Mouse (Mus musculus): ENCODE measurements around the gene Zfp976. TPM values are rescaled to one million over a fixed set of nuclear protein-coding genes. Genes with fewer than 3 reads are reported as not detected.
"Not testable (repeated sequence)": the region's sequence is repeated elsewhere in the genome, so short reads cannot be mapped to it uniquely, and the experiment has no call there.

The Zfp976 gene
- total RNA-seq (2022): 1 to 10 TPM; 3.2 to 4.6 (median 3.8) TPM

DNA sequence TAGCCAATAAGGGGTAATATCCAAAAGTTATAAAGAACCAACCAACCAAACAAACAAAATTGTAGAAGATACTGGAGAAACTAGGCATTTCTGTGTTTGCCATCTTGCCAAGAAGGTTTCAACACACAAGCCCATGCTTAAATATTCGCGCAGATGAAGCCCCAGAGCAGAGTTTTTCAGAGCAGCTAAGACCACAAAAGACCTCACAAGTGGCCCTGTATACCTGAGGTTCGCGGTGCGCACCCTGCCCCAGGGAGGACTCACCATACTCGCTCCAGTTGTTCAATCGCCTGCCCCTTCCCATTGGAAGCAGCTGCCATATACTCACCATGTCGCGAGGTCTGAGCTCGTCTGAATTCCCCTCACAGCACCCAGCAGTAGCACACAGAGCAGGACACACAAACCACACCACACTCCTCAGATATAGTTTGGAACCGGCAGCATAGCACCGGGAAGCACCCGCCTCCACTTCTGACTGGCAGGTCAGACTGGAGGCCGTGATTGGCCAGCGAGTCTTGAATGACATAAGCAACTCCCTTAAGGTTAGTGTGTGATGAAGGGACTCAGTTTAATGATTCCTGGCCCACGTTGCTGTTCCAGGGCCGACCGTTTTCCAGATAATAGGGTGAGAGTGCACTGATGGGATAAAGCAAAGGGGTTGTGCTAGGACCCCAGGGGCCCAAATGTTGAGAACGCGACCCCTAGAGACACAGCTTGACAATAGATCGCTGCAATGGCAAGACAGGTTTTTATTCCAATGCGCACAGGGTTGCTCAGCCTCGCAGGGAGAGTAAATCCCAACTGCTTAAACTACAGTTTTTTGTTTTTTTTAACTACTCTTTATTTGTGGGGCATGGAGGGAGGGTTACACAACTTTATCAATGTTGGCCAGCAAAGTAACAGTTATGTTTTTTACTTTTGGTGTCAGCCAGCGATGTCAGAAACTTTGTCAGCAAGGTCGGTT, at the start of gene Zfp976:
Gene Zfp976 (minus strand): TSS at position 437 of the 964 bp plus-strand sequence.
- DNase-seq (ENCODE audit: low spot score in 2 of 2): peak; percentile 39 to 42

DNA sequence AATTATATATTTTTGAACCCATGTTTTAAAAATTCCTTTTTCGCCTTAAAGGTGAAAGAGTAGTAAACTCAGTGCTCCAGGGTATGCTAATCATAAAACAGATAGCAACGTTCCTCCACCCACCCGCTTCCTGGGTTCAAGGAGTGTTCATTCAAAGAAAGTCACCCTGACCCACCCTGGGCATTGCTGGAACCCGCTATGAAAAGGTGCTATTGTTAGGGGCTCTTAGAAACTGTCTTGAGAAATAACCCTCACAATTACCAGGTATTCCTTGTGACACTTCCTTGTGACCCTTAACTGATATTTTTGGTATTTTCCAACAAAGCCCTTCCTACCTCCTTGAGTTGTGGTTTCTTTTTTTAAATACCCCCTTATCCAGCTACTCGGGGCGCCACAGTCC, 37.7 kb upstream of the Zfp976 start:
- DNase-seq (ENCODE audit: low spot score in 2 of 2): not testable (repeated sequence)

DNA sequence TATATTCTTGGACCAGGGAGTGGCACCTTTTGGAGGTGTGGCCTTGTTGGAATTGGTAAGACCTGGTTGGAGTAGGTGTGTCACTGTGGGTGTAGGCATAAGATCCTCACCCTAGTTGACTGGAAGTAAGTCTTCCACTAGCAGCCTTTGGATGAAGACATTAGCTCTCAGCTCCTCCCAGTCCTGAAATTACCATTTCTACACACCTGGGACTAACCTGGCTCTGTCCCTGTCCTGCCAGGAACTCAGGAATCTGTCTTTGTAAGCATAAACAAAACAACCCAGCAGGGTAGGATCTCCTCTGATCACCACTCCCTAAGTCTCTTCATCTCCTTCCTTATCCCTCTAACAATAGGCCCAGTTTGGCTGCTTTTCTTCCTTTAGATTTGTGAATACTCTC, 37.3 kb upstream of the Zfp976 start:
- DNase-seq (ENCODE audit: low spot score in 2 of 2): not testable (repeated sequence)

DNA sequence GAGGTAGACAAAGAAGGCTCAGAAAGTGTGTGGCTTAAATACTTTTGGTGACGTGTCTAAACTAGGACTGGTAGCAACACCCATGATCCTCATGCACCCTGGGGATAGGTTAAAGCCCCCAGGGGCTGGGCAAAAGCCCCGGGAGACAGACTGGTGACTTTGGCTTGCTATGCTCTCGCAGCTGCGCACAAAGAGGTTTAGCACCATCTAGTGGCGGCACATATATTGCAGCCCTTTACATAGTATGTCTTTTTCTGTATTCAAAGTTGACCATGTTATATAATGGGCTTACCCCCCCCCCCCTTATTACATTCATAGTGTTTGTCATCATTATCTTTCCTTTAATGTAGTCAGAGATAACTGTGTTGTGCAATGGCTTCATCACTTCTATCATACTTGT, 17.8 kb upstream of the Zfp976 start:
- not testable (repeated sequence) for DNase-seq (ENCODE audit: low spot score in 2 of 2)

DNA sequence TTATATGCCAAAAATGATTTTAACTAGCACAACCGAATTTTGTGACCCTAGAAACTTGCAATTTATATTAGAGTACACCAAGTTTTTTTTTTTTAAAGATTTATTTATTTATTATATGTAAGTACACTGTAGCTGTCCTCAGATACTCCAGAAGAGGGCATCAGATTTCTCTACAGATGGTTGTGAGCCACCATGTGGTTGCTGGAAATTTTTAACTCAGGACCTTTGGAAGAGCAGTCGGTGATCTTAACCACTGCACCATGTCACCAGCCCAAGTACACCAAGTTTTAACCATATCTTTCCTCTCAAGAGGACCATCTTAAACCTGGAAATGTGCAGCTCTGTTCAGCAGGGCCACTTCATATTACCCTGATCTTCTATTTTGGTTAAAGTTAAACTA, 12.8 kb upstream of the Zfp976 start:
- DNase-seq (ENCODE audit: low spot score in 2 of 2): not testable (repeated sequence)

DNA sequence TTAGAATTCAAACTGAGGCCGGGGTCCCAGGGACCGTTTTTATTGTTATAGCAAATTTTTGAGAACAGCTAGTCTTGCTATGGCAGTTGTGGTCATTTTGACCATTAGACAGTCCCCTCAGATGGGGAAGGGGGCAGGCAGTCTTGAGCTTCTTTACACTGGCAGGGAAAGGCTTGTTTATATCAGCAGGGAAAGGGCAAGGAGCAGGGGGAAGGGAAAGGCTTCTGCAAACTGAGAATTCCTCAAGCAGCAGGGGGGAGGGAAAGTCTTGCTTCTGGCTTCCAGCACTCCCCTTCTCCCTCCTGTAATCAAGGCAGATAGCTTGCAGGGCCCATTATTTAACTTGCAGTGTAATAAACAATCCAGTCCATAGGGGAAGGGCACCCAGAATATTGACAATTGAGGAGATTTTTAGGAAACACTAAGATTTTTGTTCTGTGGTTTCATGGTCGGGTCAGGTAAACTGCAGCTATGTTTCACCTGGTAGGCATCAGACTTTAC, 782 bp upstream of the Zfp976 start:
- DNase-seq (ENCODE audit: low spot score in 2 of 2): not testable (repeated sequence)

DNA sequence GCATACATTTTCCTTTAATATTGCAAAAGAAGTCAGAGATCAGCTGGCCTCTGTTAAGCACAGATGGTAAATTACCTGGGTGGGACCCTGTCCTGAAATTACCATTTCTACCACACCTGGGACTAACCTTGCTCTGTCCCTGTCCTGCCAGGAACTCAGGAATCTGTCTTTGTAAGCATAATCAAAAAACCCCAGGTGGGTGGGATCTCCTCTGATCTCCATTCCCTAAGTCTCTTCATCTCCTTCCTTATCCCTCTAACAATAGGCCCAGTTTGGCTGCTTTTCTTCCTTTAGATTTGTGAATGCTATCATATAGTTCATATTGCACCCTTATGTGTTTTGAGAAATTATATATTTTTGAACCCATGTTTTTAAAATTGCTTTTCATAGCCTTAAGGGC, 11.4 kb downstream of the Zfp976 start:
- DNase-seq (ENCODE audit: low spot score in 2 of 2): not testable (repeated sequence)

DNA sequence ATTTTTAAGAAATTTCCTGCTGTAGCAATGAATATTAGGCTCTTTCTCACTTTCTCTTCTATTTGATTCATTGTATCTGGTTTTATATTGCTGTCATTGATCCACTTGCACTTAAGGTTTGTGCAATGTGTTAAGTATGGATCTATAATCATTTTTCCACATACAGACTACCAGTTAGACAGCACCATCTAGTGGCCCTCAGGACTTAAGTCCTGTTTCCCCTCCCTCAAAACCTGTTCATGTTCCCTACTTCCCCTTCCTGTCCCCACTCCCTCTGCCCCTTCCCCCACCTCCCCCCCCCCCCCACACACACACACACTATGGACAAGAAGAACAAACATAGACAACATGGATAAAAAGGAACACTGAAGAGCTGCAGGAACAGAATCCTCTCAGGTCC, 46.7 kb downstream of the Zfp976 start:
- DNase-seq (ENCODE audit: low spot score in 2 of 2): not testable (repeated sequence)

DNA sequence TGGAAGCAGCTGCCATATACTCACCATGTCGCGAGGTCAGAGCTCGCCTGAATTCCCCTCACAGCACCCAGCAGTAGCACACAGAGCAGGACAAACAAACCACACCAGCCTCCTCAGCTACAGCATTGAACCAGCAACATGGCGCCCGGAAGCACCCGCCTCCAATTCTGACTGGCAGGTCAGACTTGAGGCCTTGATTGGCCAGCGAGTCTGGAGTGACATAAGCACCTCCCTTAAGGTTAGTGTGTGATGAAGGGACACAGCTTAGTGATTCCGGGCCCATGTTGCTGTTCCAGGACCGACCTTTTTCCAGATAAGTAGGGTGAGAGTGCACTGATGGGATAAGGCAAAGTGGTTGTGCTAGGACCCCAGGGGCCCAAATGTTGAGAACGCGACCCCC, 50.0 kb downstream of the Zfp976 start, which contains the start of gene Zfp977:
Gene Zfp977 (minus strand): TSS at position 135 of the 400 bp plus-strand sequence.
- DNase-seq (ENCODE audit: low spot score in 2 of 2): not testable (repeated sequence)

DNA sequence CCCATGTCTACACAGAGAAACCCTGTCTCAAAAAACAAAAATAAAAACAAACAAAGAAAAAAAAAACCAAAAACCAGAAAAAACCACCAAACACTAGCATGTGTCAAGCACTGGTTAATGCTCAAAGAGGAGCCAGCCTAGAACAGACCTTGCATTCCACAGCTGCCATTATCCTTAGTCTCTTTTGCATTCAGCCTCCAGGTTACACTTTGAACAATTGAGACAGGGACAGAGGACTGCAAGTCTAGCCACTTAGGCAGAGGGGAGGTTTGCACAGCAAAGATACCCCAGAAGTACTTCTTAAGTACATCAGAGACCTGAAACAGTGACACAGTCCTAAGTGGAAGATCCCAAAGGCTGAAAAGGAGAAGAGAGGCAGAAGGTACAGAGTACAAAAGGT, 51.1 kb downstream of the Zfp976 start:
- not testable (repeated sequence) for DNase-seq (ENCODE audit: low spot score in 2 of 2)

DNA sequence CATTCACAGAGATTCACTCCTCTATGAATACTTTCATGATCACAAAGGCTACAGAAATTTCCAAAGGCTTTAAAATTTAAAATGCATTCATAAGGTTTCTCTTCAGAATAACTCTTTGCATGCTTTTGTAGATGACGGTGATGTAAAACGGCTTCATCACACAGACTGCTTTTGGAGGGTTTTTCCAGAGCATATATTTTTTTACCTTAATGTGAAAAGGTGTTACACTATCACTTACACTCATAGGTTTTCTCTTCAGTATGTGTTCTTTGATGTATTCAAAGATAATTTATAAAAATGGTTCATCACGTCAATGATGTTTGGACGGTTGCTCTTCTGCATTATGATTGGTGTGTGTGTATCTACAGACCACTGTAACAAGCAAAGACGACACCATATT, 63.9 kb downstream of the Zfp976 start, which contains the start of gene Gm21028:
Gene Gm21028 (minus strand): TSS at position 101 of the 400 bp plus-strand sequence.
- DNase-seq (ENCODE audit: low spot score in 2 of 2): no peak

Small RNA genes lying within 50 kb of the gene (microRNA-seq; reads per million reads assigned to microRNA genes)
- 0 reads per million in 2 experiments for gene Gm24938

Other genes starting within 250 kb of the Zfp976 start
- not detected for gene 4933421I07Rik, start 194.5 kb downstream of the Zfp976 start, total RNA-seq (2022)
- gene Zfp141, start 136.8 kb downstream of the Zfp976 start, total RNA-seq (2022): 10 to 100 TPM; 13.6 to 22.7 (median 18.8) TPM
- gene Gm21028, start 64.0 kb downstream of the Zfp976 start, total RNA-seq (2022): not detected
- 1 to 10 TPM; 1.5 to 3.0 (median 2.1) TPM for gene Zfp977, start 50.0 kb downstream of the Zfp976 start, total RNA-seq (2022)
- gene Zfp975, start 50.2 kb upstream of the Zfp976 start, total RNA-seq (2022): 1 to 10 TPM; 6.2 to 8.8 (median 6.9) TPM
- gene Gm17067, start 84.4 kb upstream of the Zfp976 start, total RNA-seq (2022): under 1 TPM in 1 of 4 experiments, not detected in 3; 0.09 TPM
- not detected for gene Vmn2r62, start 150.9 kb upstream of the Zfp976 start, total RNA-seq (2022)
- under 1 TPM; 0.09 to 0.19 (median 0.15) TPM for gene Gm2381, start 224.6 kb upstream of the Zfp976 start, total RNA-seq (2022)

Data from left cerebral cortex, adult 8-10 months (tissue).